Mouse (Mus musculus): ENCODE measurements around the gene D1Ertd622e.

DNA sequence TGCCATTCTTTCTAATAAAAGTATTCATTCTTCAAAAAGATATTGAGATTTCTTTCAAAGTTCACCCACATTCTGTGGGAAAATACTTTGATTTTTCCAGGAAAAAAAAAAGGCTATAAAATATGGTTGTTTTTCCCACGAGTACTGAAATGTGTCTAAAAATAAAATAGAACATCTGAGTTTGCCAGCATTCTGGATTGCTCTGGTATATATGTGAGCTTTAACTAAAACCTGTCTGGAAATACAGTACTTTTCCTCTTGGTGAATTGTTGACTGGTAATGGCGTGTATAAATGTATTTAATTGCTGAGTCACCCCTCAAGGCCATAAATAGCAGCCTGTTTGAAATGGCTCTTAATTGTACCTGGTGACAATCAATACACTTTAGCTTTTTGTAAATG is 37.5 kb downstream of the D1Ertd622e start:
- TF ChIP-seq CTCF (IDR thresholded peaks at IDR 0.05; ENCODE audit: extremely low read depth, insufficient read length, insufficient replicate concordance, low read depth, low read length) (no peak), POLR2A (IDR thresholded peaks at IDR 0.05; ENCODE audit: low read depth, low read length) (no peak)
